Mouse (Mus musculus): ENCODE data around the gene Sgpl1. TPM values are rescaled to one million over a fixed set of nuclear protein-coding genes. Genes with fewer than 3 reads are reported as not detected.
A peak's percentile ranks its signal among the peaks of the same experiment; 100 is the strongest.

The Sgpl1 gene
- polyA plus RNA-seq, 1 experiment from 2014 or later = 64.5 TPM

- H3K9ac ChIP-seq (replicated peaks; ENCODE audit: low read length) = peak overlapping the region; percentile 89
- peak overlapping the region; percentile 87 for H3K4me2 ChIP-seq (ENCODE audit: low read length)
- H3K27me3 ChIP-seq (ENCODE audit: control insufficient read depth, insufficient read depth, low read length) = no peaks in the 10 kb centered on the region
- peaks cover 12% of the 10 kb centered on the region; the same call in 1 of the 2 replicates for H3K4me1 ChIP-seq (ENCODE audit: control insufficient read depth, insufficient read depth, low read length)
- WGBS = under 1% methylated on average over 14 of the region's 14 CpGs
- peak overlapping the region; percentile 75 for H3K4me3 ChIP-seq (replicated peaks; ENCODE audit: low read depth, low read length)
- H3K27ac ChIP-seq (replicated peaks; ENCODE audit: low read depth, low read length) = peak overlapping the region; percentile 92
- ATAC-seq (ENCODE audit: low FRiP score, low TSS enrichment) = peak; percentile 59; the same call in 1 of the 2 replicates
- no peak for DNase-seq
- no peaks in the 10 kb centered on the region for H3K9me3 ChIP-seq (ENCODE audit: control insufficient read depth, low read length)
- H3K36me3 ChIP-seq (ENCODE audit: control insufficient read depth, insufficient read depth, low read length) = 0 out of 2 replicates have a peak, but pooled peaks cover 3% of the 10 kb centered on the region
These were observed 721 bp downstream of the Sgpl1 start for GRCm38 (mm10) chr10:61146807-61147156.

GRCm38 (mm10) chr10:61146119-61146806 lies 1.2 kb downstream of the Sgpl1 start:
- H3K36me3 ChIP-seq (ENCODE audit: control insufficient read depth, insufficient read depth, low read length) = 0 out of 2 replicates have a peak, but pooled peaks cover 3% of the 10 kb centered on the region
- ATAC-seq (ENCODE audit: low FRiP score, low TSS enrichment) (peak; percentile 72), DNase-seq (peak; percentile 84)
- H3K27me3 ChIP-seq (ENCODE audit: control insufficient read depth, insufficient read depth, low read length) = no peaks in the 10 kb centered on the region
- H3K4me3 ChIP-seq (replicated peaks; ENCODE audit: low read depth, low read length) = peak overlapping the region; percentile 75
- H3K9ac ChIP-seq (replicated peaks; ENCODE audit: low read length) = peak overlapping the region; percentile 89
- H3K4me2 ChIP-seq (ENCODE audit: low read length) = peak overlapping the region; percentile 87
- no peaks in the 10 kb centered on the region for H3K9me3 ChIP-seq (ENCODE audit: control insufficient read depth, low read length)
- peak overlapping the region; percentile 92 for H3K27ac ChIP-seq (replicated peaks; ENCODE audit: low read depth, low read length)
- peaks cover 12% of the 10 kb centered on the region; the same call in 1 of the 2 replicates for H3K4me1 ChIP-seq (ENCODE audit: control insufficient read depth, insufficient read depth, low read length)
- WGBS = 1% methylated on average over 52 of the region's 53 CpGs

DNA sequence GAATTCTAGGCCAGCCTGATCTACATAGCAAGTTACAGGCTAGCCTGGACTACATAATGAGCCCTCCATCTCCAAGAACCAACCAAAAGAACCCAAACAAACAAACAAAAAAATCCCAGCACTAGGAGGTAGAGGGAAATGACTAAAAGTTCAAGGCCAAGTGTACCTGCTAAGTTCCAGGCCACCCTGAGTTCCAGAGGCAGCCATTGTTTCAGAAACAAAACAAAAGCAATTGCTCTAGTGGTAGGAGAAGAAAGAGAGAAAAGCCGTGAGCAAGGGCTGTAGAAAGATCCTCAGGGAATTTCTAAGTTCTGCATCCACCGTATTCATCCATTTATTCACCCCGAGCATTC lies 1.8 kb downstream of the Sgpl1 start:
- Histone ChIP-seq H3K27me3 (ENCODE audit: control insufficient read depth, insufficient read depth, low read length) (no peaks in the 10 kb centered on the region), H3K9me3 (ENCODE audit: control insufficient read depth, low read length) (no peaks in the 10 kb centered on the region), H3K27ac (replicated peaks; ENCODE audit: low read depth, low read length) (peak overlapping the region; percentile 92), H3K36me3 (ENCODE audit: control insufficient read depth, insufficient read depth, low read length) (0 out of 2 replicates have a peak, but pooled peaks cover 6% of the 10 kb centered on the region), H3K4me1 (ENCODE audit: control insufficient read depth, insufficient read depth, low read length) (peaks cover 12% of the 10 kb centered on the region; the same call in 1 of the 2 replicates), H3K9ac (replicated peaks; ENCODE audit: low read length) (peak overlapping the region; percentile 89), H3K4me3 (replicated peaks; ENCODE audit: low read depth, low read length) (peak overlapping the region; percentile 75), H3K4me2 (ENCODE audit: low read length) (peak overlapping the region; percentile 87)
- DNase-seq (no peak), ATAC-seq (ENCODE audit: low FRiP score, low TSS enrichment) (no peak)
- WGBS = 0% methylated on average over 3 of the region's 3 CpGs

DNA sequence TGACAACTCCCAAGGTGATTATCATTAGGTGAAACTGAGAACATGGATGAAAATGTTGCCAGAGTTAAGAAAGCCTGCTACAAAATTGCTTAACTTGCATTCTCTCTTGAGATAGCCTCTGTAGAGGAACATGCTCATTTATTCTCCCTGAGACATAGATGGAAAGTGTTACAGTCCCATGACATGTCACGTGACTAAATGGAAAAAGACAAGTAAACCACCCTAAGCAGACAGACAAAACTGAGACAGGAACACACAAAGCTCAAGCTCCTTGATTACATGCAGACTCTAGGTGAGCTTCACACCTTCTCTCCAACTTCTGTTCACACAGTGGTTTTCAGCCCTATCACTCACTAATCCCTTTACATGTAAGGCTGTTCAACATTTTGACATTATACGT lies 4.2 kb downstream of the Sgpl1 start:
- no peak overlapping the region for H3K4me3 ChIP-seq (replicated peaks; ENCODE audit: low read depth, low read length)
- no peaks in the 10 kb centered on the region for H3K9me3 ChIP-seq (ENCODE audit: control insufficient read depth, low read length)
- peaks cover 16% of the 10 kb centered on the region for H3K36me3 ChIP-seq (ENCODE audit: control insufficient read depth, insufficient read depth, low read length)
- no peak overlapping the region for H3K4me2 ChIP-seq (ENCODE audit: low read length)
- H3K9ac ChIP-seq (replicated peaks; ENCODE audit: low read length) = no peak overlapping the region
- no peak for DNase-seq
- no peaks in the 10 kb centered on the region for H3K27me3 ChIP-seq (ENCODE audit: control insufficient read depth, insufficient read depth, low read length)
- no peak for ATAC-seq (ENCODE audit: low FRiP score, low TSS enrichment)
- WGBS = 92% methylated on average over 2 of the region's 2 CpGs
- no peak overlapping the region for H3K27ac ChIP-seq (replicated peaks; ENCODE audit: low read depth, low read length)
- H3K4me1 ChIP-seq (ENCODE audit: control insufficient read depth, insufficient read depth, low read length) = peaks cover 12% of the 10 kb centered on the region; the same call in 1 of the 2 replicates

GRCm38 (mm10) chr10:61137567-61137966 lies 9.9 kb downstream of the Sgpl1 start:
- H3K27ac ChIP-seq (replicated peaks; ENCODE audit: low read depth, low read length) = no peak overlapping the region
- H3K4me2 ChIP-seq (ENCODE audit: low read length) = no peak overlapping the region
- H3K27me3 ChIP-seq (ENCODE audit: control insufficient read depth, insufficient read depth, low read length) = no peaks in the 10 kb centered on the region
- H3K4me1 ChIP-seq (ENCODE audit: control insufficient read depth, insufficient read depth, low read length) = no peaks in the 10 kb centered on the region
- no peak for ATAC-seq (ENCODE audit: low FRiP score, low TSS enrichment)
- DNase-seq = no peak
- WGBS = 78% methylated on average over 1 of the region's 1 CpGs
- no peak overlapping the region for H3K4me3 ChIP-seq (replicated peaks; ENCODE audit: low read depth, low read length)
- no peaks in the 10 kb centered on the region for H3K9me3 ChIP-seq (ENCODE audit: control insufficient read depth, low read length)
- no peak overlapping the region for H3K9ac ChIP-seq (replicated peaks; ENCODE audit: low read length)
- H3K36me3 ChIP-seq (ENCODE audit: control insufficient read depth, insufficient read depth, low read length) = peaks cover 13% of the 10 kb centered on the region

DNA sequence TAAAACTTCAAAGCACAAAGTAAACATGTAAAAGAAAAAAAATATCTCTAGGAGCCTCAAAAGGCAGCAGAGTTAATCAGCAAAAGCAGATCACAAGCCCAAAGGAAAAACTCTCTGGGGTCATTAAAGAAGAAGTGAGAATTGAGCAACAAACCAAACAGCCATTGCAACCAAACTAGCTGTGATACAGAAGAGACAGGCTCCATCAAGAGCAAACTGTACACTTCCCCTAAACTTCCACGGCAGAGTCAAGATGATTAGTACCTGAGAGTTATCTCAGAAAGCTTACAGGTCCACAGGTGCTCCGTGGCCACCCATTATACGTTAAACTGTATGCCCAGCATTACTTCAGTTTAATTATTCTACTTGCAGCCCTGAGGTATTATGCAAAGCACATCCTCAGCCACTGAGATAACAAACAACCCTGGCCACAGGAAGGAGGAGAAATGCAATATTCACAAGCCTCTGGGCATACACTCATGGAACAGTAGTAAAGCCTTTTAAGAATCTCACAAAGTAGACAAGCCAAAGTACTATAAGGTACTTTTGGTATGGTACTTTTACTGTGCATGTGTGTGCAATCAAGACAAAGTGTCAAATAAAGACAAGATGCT lies 12.2 kb downstream of the Sgpl1 start:
- WGBS = 71% methylated on average over 3 of the region's 3 CpGs
- H3K36me3 ChIP-seq (ENCODE audit: control insufficient read depth, insufficient read depth, low read length) = peaks cover 10% of the 10 kb centered on the region
- no peaks in the 10 kb centered on the region for H3K4me1 ChIP-seq (ENCODE audit: control insufficient read depth, insufficient read depth, low read length)
- no peak overlapping the region for H3K9ac ChIP-seq (replicated peaks; ENCODE audit: low read length)
- no peak overlapping the region for H3K4me3 ChIP-seq (replicated peaks; ENCODE audit: low read depth, low read length)
- no peak overlapping the region for H3K27ac ChIP-seq (replicated peaks; ENCODE audit: low read depth, low read length)
- DNase-seq (no peak), ATAC-seq (ENCODE audit: low FRiP score, low TSS enrichment) (no peak)
- no peaks in the 10 kb centered on the region for H3K9me3 ChIP-seq (ENCODE audit: control insufficient read depth, low read length)
- no peak overlapping the region for H3K4me2 ChIP-seq (ENCODE audit: low read length)
- no peaks in the 10 kb centered on the region for H3K27me3 ChIP-seq (ENCODE audit: control insufficient read depth, insufficient read depth, low read length)

- Histone ChIP-seq H3K4me1 (ENCODE audit: control insufficient read depth, insufficient read depth, low read length) (no peaks in the 10 kb centered on the region), H3K9me3 (ENCODE audit: control insufficient read depth, low read length) (no peaks in the 10 kb centered on the region), H3K4me2 (ENCODE audit: low read length) (no peak overlapping the region), H3K9ac (replicated peaks; ENCODE audit: low read length) (no peak overlapping the region), H3K4me3 (replicated peaks; ENCODE audit: low read depth, low read length) (no peak overlapping the region), H3K27ac (replicated peaks; ENCODE audit: low read depth, low read length) (no peak overlapping the region), H3K36me3 (ENCODE audit: control insufficient read depth, insufficient read depth, low read length) (peaks cover 5% of the 10 kb centered on the region; the same call in 1 of the 2 replicates), H3K27me3 (ENCODE audit: control insufficient read depth, insufficient read depth, low read length) (no peaks in the 10 kb centered on the region)
- no peak for DNase-seq
- 71% methylated on average over 4 of the region's 4 CpGs for WGBS
- no peak for ATAC-seq (ENCODE audit: low FRiP score, low TSS enrichment)
These were observed 13.5 kb downstream of the Sgpl1 start for GRCm38 (mm10) chr10:61134041-61134440.

DNA sequence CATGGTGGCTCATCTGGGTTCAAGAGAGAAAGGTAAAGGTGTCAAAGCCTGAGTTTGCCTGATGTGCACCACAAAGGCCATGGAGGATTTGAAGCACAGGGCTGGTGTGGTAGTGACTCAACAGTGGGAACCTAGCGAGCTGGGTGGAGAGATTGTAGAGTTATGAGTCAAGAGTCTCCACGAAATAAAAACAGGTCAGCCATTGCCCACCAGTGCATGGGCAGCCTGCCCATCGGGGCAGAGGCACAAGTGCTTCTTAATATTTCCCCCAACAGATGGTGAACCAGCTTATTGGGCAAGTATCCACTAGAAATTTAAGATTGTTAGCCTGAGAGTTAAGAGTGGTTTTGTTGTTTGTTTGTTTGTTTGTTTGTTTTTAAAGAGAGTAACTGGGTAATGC lies 16.5 kb downstream of the Sgpl1 start:
- DNase-seq = no peak
- Histone ChIP-seq H3K9ac (replicated peaks; ENCODE audit: low read length) (no peak overlapping the region), H3K36me3 (ENCODE audit: control insufficient read depth, insufficient read depth, low read length) (no peaks in the 10 kb centered on the region), H3K27ac (replicated peaks; ENCODE audit: low read depth, low read length) (no peak overlapping the region), H3K9me3 (ENCODE audit: control insufficient read depth, low read length) (no peaks in the 10 kb centered on the region), H3K4me1 (ENCODE audit: control insufficient read depth, insufficient read depth, low read length) (no peaks in the 10 kb centered on the region), H3K4me3 (replicated peaks; ENCODE audit: low read depth, low read length) (no peak overlapping the region), H3K4me2 (ENCODE audit: low read length) (no peak overlapping the region), H3K27me3 (ENCODE audit: control insufficient read depth, insufficient read depth, low read length) (no peaks in the 10 kb centered on the region)
- ATAC-seq (ENCODE audit: low FRiP score, low TSS enrichment) = no peak
- 82% methylated on average over 3 of the region's 3 CpGs for WGBS

All from midbrain, embryonic 14.5 days (tissue).